Mouse (Mus musculus): ENCODE measurements at regions not wholly inside any gene's neighbourhood (a gene's known extent, or its start where the extent isn't known, plus 50 kb on each side); places are given as distances from the start of the nearest gene placed in this dataset.

DNA sequence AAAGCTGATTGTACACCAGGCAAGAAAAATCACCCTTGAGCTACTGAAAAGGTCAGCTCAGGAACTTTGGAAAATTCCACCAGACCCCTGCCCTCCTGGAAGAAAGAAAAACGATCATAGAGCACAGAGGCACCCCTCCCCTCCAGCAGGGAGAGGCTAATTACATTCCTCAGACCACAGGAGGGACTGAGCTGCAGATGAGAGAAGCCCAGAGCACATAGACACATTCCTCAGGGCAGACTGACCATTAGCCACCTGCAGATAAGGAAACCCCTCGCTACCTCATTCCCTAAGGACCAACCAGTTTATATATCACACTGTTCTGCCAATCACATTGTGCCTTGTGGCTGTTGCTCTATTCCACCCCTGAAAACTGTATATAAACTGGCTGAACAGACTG, 230.3 kb downstream of the Parp8 start:
- 12% methylated on average over 2 of the region's 2 CpGs for WGBS
- Histone ChIP-seq H3K36me3 (no peaks in the 10 kb centered on the region), H3K27ac (no peak overlapping the region), H3K27me3 (no peaks in the 10 kb centered on the region), H3K9me3 (no peaks in the 10 kb centered on the region), H3K9ac (no peak overlapping the region), H3K4me2 (no peak overlapping the region), H3K4me3 (no peak overlapping the region), H3K4me1 (no peaks in the 10 kb centered on the region)
- no peak for ATAC-seq (ENCODE audit: insufficient number of reproducible peaks, low FRiP score, low TSS enrichment, low read depth)

DNA sequence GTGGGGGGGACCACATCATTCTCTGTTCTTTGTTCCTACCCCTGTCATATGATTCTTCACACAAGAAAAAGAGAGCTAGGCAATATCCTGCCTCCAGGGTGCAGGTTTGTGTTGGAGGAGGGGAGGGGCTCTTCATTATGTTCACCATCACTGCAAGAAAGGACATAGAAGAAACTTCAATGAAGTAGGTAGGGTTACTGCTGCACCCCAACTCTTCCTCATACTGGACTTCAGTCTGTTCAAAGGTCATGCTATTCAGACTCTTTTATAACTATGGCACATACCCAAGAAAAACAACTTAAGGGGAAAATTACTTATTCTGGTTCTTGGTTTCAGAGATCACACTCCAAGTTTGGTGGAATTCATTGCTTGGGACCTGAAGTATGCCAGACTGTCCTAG, 243.7 kb downstream of the Parp8 start:
- no peaks in the 10 kb centered on the region for H3K27me3 ChIP-seq
- no peaks in the 10 kb centered on the region for H3K9me3 ChIP-seq
- H3K4me2 ChIP-seq: no peak overlapping the region
- H3K4me3 ChIP-seq: no peak overlapping the region
- H3K27ac ChIP-seq: no peak overlapping the region
- no peak for ATAC-seq (ENCODE audit: insufficient number of reproducible peaks, low FRiP score, low TSS enrichment, low read depth)
- H3K36me3 ChIP-seq: no peaks in the 10 kb centered on the region
- no peaks in the 10 kb centered on the region for H3K4me1 ChIP-seq
- H3K9ac ChIP-seq: no peak overlapping the region

DNA sequence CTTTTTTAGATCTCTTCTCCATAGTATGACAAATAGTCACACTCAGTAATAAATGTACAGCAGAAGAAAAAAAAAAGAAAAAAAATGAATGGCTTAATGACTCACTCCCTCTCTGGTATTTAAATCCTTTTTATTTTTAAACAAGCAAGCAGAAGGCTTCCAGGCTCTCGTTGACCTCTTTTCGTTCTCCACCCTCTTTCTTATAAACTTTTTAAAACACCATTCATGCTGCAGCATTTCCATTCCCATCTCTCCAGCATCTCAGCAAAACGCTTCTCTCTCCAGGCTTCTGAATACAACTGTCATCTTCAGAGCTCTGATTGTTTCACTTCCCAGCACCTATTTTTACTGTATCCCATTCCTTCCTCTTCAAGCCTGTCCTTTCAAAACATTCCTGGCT, 259.8 kb downstream of the Parp8 start:
- no peaks in the 10 kb centered on the region for H3K4me1 ChIP-seq
- no peaks in the 10 kb centered on the region for H3K27me3 ChIP-seq
- no peak overlapping the region for H3K4me2 ChIP-seq
- no peak for ATAC-seq (ENCODE audit: insufficient number of reproducible peaks, low FRiP score, low TSS enrichment, low read depth)
- H3K9me3 ChIP-seq: no peaks in the 10 kb centered on the region
- H3K9ac ChIP-seq: no peak overlapping the region
- no peak overlapping the region for H3K4me3 ChIP-seq
- H3K36me3 ChIP-seq: no peaks in the 10 kb centered on the region
- 65% methylated on average over 3 of the region's 3 CpGs for WGBS
- H3K27ac ChIP-seq: no peak overlapping the region

DNA sequence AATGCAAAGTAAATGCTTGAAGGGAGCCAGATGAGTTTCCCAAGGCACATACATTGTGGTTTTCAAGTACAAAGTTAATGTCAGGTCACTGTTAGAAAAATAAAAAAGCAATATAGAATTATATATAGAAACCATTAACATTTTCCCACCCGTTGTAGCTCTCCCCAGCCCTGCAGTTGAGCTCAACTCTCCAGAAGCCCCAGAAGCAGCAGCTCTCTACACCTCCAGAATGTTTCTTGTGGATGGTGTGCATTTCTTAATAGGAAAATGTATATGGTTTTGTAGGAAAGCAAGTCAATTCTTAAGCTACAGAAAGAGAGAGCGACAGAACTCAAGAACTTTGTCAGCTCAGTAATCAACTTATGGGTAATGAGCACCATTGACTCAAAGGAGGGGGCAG, 265.4 kb downstream of the Parp8 start:
- H3K36me3 ChIP-seq: no peaks in the 10 kb centered on the region
- no peaks in the 10 kb centered on the region for H3K9me3 ChIP-seq
- H3K27me3 ChIP-seq: no peaks in the 10 kb centered on the region
- no peak for ATAC-seq (ENCODE audit: insufficient number of reproducible peaks, low FRiP score, low TSS enrichment, low read depth)
- H3K4me2 ChIP-seq: no peak overlapping the region
- no peaks in the 10 kb centered on the region for H3K4me1 ChIP-seq
- no peak overlapping the region for H3K9ac ChIP-seq
- H3K27ac ChIP-seq: no peak overlapping the region
- H3K4me3 ChIP-seq: no peak overlapping the region
- 70% methylated on average over 2 of the region's 2 CpGs for WGBS

DNA sequence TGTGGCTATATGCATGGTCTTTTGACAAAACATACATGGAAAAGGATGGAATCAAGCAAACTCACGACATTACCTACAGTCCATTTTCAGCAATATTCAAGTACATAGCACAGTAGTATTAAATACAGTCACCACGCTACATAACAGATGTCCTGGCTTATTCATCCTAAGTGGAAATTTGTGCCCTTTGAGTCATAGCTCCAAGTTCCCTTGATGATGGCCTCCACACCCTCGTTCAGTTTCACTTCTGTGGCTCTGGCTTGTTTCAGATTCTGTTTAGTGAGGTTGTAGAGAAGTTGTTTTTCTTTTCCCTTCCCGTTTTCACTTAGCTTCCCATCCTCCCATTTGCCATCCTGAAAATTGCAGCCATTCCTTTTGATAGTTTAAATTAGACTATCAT, 284.5 kb downstream of the Parp8 start:
- H3K27ac ChIP-seq: no peak overlapping the region
- no peaks in the 10 kb centered on the region for H3K4me1 ChIP-seq
- no peaks in the 10 kb centered on the region for H3K27me3 ChIP-seq
- no peaks in the 10 kb centered on the region for H3K36me3 ChIP-seq
- no peak overlapping the region for H3K4me2 ChIP-seq
- no peak overlapping the region for H3K9ac ChIP-seq
- no peak for ATAC-seq (ENCODE audit: insufficient number of reproducible peaks, low FRiP score, low TSS enrichment, low read depth)
- 65% methylated on average over 4 of the region's 4 CpGs for WGBS
- no peak overlapping the region for H3K4me3 ChIP-seq
- H3K9me3 ChIP-seq: no peaks in the 10 kb centered on the region

DNA sequence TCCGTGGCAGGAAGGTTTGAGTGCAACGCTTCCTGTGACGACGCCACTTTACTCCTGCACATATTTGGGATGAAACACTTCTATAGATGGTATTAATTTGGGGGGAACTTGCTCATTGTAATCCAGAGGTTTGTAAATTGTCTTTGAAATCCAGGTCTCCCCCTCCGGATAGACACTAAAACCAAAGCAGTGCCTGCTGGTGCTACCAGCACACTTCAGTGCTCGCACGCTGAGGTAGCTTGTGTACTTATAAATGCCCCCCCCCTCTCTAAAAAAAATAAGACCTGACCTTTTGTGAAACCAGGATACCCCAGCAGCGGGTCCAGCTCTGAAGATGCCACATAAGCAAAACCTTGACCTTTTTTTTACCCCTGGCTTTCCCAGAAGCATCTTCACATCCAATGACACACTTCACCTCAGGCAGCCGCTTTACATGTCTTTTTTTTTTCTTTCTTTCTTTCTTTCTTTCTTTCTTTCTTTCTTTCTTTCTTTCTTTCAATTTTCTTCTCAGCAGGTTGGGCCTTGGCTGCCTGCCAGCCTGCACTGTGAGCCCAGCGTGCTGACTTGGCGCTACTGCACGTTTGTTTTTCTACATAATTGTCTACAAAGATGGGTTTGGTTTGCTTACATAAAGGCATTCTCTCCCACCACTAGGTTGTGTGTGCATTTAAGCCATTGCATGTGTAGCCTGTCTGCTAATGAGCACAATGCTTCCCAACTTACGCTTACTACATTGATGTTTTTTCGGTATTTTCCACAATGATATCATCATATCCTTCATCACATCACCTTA, 301.8 kb downstream of the Parp8 start:
- no peaks in the 10 kb centered on the region for H3K9me3 ChIP-seq
- 67% methylated on average over 14 of the region's 14 CpGs for WGBS

DNA sequence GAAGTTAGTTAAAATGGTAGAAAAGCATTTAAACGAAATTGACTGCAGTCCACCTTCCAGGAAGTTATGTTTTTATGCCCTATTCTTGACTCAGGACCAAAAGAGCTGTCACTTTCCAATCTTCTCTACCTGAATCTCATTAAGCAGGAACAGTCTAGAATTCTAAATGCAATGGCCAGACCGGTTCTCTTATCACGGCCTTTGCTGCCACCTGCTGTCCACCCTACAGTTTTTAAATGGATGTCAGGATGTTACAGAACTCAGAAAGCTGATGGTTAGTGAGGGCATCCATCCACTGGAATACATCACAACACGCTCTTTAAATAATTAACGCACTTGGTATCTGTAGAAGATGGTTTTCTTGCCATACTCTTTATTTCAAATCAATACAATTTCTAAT, 310.5 kb downstream of the Parp8 start:
- Histone ChIP-seq H3K27me3 (peaks cover 31% of the 10 kb centered on the region), H3K27ac (no peak overlapping the region), H3K4me1 (peaks cover 10% of the 10 kb centered on the region), H3K4me2 (no peak overlapping the region), H3K4me3 (no peak overlapping the region), H3K9ac (no peak overlapping the region), H3K36me3 (no peaks in the 10 kb centered on the region), H3K9me3 (no peaks in the 10 kb centered on the region)
- 16% methylated on average over 5 of the region's 5 CpGs for WGBS
- no peak for ATAC-seq (ENCODE audit: insufficient number of reproducible peaks, low FRiP score, low TSS enrichment, low read depth)

More for the DNA sequence above, 301.8 kb downstream of the Parp8 start:
- Histone ChIP-seq H3K27me3 (no peaks in the 10 kb centered on the region), H3K4me2 (no peak overlapping the region), H3K36me3 (no peaks in the 10 kb centered on the region), H3K4me1 (no peaks in the 10 kb centered on the region), H3K27ac (no peak overlapping the region), H3K4me3 (no peak overlapping the region), H3K9ac (no peak overlapping the region)
- no peak for ATAC-seq (ENCODE audit: insufficient number of reproducible peaks, low FRiP score, low TSS enrichment, low read depth)

DNA sequence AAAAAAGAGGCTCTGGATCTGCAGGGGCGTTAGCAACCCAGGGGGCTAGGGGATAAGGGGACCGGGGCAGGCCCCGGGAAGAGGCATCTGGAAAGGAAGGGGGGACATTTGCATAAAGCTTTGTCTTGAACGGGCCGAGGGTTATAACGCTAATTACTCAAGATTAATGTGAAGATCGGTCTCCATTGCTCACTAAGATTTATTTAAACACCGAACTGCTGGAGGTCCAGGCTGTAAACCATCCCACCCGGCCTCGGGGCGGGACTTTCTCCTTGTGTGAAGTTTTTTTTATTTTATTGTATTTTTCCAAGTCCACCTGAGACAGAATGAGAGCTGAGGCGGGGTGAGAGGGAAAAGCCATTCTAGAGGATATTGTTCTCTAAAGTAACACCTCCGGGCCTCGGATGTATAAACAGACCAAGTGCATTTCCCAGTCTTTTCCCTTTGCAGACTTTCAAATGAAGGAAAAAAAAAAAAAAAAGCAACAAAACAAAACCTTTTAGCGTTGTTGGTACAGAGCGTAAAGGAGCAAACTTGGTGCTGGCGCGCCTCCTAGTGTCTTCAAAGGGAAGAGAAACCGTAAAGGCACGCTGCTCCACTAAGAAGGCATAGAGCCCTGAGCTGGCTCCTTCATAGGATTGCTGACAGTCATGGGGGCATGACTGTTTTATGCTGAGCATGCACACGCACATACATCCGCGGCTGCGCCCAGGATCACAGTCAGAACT, 313.3 kb downstream of the Parp8 start:
- H3K27ac ChIP-seq: no peak overlapping the region
- H3K27me3 ChIP-seq: peaks cover 56% of the 10 kb centered on the region
- peak overlapping the region; percentile 32 for H3K4me3 ChIP-seq
- no peak for ATAC-seq (ENCODE audit: insufficient number of reproducible peaks, low FRiP score, low TSS enrichment, low read depth)
- WGBS: under 1% methylated on average over 24 of the region's 24 CpGs
- H3K4me2 ChIP-seq: peak overlapping the region; percentile 53
- no peak overlapping the region for H3K9ac ChIP-seq
- H3K36me3 ChIP-seq: no peaks in the 10 kb centered on the region
- no peaks in the 10 kb centered on the region for H3K9me3 ChIP-seq
- peaks cover 13% of the 10 kb centered on the region for H3K4me1 ChIP-seq

DNA sequence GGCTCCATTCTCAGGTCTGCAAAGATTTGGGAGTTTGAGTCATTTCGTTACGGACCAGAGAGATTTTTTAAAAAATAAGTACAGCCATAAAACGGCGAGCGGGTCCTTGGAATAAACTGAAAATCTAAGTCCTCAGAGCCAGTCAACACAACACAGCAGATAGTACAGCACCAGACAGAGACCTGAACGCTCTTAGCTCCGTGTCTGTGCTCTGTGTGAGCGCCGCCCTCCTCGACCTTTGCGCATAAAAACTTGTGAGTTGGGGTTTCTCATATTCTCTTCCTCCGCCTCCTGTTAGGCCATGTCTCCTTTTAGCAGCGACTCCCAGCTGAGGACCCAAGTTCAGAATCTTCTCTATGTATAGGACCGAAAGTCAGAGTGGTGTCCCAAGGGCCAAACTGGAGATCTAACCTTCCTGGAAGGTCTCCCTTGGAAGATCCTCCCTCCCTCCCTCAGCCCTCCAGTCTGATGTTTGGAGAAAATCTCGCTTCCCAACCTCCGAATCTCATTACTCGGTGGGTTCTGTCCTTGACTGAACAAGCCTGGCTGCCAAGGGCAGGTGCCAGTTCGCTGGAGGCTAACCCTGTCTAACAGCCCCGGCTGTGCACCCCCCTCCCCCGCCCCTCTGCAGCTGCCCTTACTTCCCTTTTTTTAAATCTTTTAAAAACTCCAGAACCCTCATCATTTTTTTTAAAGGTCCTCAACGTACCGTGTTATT, 314.0 kb downstream of the Parp8 start:
- no peak overlapping the region for H3K27ac ChIP-seq

DNA sequence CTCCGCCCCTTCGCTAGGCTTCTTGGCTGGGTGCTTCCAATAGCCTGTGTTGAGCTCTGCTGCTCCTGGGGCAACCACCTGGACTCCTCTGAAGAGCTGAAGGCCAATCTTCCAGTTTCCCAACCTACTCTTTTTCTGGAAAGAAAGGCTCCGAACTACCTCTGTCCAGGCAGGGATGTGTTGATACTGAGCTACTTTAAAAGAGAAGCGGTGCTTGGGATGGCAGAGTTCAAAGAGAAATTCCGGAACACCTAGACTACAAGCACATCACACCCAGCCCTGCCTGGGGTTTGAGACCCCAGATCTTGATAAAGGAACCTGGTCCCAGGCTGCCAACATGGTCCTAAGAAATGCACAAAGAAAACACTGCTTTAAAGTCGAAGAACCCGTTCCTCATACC, 315.7 kb downstream of the Parp8 start:
- H3K9me3 ChIP-seq: no peaks in the 10 kb centered on the region
- no peak overlapping the region for H3K27ac ChIP-seq
- WGBS: 22% methylated on average over 7 of the region's 7 CpGs
- H3K36me3 ChIP-seq: no peaks in the 10 kb centered on the region
- H3K9ac ChIP-seq: no peak overlapping the region
- peaks cover 19% of the 10 kb centered on the region for H3K4me1 ChIP-seq
- ATAC-seq (ENCODE audit: insufficient number of reproducible peaks, low FRiP score, low TSS enrichment, low read depth): no peak
- H3K27me3 ChIP-seq: peaks cover 76% of the 10 kb centered on the region
- no peak overlapping the region for H3K4me3 ChIP-seq
- H3K4me2 ChIP-seq: no peak overlapping the region

More for the DNA sequence above, 314.0 kb downstream of the Parp8 start:
- Histone ChIP-seq H3K4me3 (peak overlapping the region; percentile 32), H3K9me3 (no peaks in the 10 kb centered on the region), H3K4me1 (peaks cover 13% of the 10 kb centered on the region), H3K36me3 (no peaks in the 10 kb centered on the region), H3K9ac (no peak overlapping the region), H3K4me2 (peak overlapping the region; percentile 53), H3K27me3 (peaks cover 64% of the 10 kb centered on the region)
- ATAC-seq (ENCODE audit: insufficient number of reproducible peaks, low FRiP score, low TSS enrichment, low read depth): no peak
- 2% methylated on average over 22 of the region's 22 CpGs for WGBS

DNA sequence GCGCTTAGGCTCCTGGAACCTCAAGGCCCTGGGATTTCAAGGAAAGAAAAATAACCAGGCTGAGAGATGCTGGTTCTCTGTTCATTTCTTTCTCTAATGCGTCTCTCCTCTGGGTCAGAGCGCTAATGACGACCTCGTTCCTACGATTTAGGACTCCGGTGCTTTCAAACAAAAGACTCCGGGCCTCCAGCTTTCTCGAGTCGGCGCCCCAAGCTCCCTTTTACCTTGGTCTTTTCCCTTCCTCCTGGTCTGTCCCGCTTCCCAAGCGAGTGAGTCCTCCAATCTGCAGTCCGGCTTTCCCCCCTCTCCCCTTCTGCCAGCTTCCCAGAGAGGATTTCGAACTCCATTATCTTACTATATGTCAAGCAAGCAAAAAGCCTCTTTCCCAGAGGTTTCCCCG, 316.5 kb downstream of the Parp8 start:
- H3K4me2 ChIP-seq: no peak overlapping the region
- ATAC-seq (ENCODE audit: insufficient number of reproducible peaks, low FRiP score, low TSS enrichment, low read depth): no peak
- H3K27ac ChIP-seq: no peak overlapping the region
- H3K9me3 ChIP-seq: no peaks in the 10 kb centered on the region
- peaks cover 19% of the 10 kb centered on the region for H3K4me1 ChIP-seq
- no peak overlapping the region for H3K9ac ChIP-seq
- no peak overlapping the region for H3K4me3 ChIP-seq
- 5% methylated on average over 16 of the region's 16 CpGs for WGBS
- H3K27me3 ChIP-seq: peaks cover 78% of the 10 kb centered on the region
- no peaks in the 10 kb centered on the region for H3K36me3 ChIP-seq

DNA sequence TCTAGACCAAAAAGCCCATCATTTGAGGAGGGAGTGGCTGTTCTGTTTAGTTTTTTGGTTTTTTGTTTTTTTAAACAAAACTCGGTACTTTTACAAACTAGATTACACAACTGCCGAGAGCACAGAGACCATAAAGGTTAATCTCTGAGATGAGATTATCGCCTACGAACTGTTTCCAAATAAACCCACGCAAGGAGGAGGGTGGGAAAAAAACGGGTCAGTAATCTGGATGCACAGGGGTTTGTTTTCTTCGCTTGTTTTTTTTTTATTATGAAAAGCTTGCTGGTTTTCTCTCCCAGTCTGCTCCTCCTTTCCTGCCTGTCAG, 316.9 kb downstream of the Parp8 start:
- 2% methylated on average over 7 of the region's 7 CpGs for WGBS
- Histone ChIP-seq H3K27me3 (peaks cover 82% of the 10 kb centered on the region), H3K27ac (no peak overlapping the region), H3K4me2 (no peak overlapping the region), H3K4me1 (peaks cover 19% of the 10 kb centered on the region), H3K9me3 (no peaks in the 10 kb centered on the region), H3K36me3 (no peaks in the 10 kb centered on the region), H3K4me3 (no peak overlapping the region), H3K9ac (no peak overlapping the region)
- ATAC-seq (ENCODE audit: insufficient number of reproducible peaks, low FRiP score, low TSS enrichment, low read depth): no peak
